Mouse (Mus musculus): ENCODE data around the gene Herc1. TPM values are rescaled to one million over a fixed set of nuclear protein-coding genes. Genes with fewer than 3 reads are reported as not detected.
A peak's percentile ranks its signal among the peaks of the same experiment; 100 is the strongest.
"Not testable (repeated sequence)": the region's sequence is repeated elsewhere in the genome, so short reads cannot be mapped to it uniquely, and the experiment has no call there.

The Herc1 gene
- polyA plus RNA-seq, 3 experiments from 2014 or later = 24.2 to 48.4 (median 41.9) TPM

DNA sequence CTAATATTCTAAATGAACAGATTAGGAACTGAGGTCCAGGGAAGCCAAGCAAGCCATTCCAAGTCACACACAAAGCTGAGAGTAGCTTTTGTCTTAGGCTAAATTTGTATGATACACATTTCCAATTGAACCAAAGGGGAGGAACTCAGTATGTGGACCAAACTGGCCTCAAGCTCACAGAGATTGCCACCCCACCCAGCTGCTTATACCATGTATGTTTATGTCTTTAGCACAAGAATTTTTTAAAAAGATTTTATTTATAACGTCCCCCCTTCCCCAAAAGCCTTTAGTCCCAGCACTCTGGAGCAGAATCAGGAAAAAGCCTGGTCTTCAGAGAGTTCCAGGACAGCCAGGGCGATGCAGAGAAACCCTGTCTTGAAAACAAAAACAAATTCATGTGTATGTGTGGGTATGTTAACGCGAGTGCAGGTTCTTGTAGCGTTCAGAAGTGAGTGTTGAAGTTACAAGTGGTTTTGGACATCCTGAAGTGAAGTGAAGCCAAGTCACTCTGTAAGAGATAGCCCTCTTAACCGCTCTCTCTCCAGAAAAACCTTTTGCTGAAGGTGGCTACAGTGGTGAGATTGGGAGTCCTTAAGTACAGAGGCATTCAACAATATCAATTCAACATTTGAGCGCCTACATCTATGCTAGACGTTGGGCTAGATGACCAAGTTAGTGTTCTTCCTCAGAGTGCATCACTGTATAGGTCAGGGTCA lies 948 bp upstream of the Herc1 start:
- no peak for ATAC-seq

GRCm38 (mm10) chr9:66350788-66351430 lies 659 bp downstream of the Herc1 start:
- ATAC-seq = peak; percentile 11

DNA sequence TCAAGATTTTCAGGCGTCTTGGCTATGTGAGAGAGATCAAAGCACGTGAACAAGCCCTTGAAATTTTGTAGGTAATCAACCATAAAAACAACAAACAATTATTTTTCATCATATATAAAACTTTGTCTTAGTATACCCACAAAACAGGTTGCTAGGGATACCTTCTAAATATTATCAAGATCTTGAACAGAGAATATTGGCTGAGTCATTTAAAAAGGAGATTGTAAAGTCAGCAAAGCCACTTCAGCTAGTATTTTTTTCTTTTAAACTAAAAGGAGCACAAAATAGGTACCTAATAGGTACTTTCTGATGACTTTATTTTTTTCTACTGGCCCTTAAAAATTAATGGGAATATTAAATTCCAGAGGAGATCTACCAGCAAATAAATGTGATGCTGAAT lies 2.5 kb downstream of the Herc1 start:
- no peak for ATAC-seq

GRCm38 (mm10) chr9:66359135-66359534 lies 8.9 kb downstream of the Herc1 start:
- ATAC-seq = no peak

- ATAC-seq = no peak
Observed at GRCm38 (mm10) chr9:66360143-66360690, 10.0 kb downstream of the Herc1 start.

GRCm38 (mm10) chr9:66368890-66369433 lies 18.7 kb downstream of the Herc1 start:
- peak; percentile 54 for ATAC-seq

GRCm38 (mm10) chr9:66370334-66370733 lies 20.1 kb downstream of the Herc1 start:
- ATAC-seq = no peak

DNA sequence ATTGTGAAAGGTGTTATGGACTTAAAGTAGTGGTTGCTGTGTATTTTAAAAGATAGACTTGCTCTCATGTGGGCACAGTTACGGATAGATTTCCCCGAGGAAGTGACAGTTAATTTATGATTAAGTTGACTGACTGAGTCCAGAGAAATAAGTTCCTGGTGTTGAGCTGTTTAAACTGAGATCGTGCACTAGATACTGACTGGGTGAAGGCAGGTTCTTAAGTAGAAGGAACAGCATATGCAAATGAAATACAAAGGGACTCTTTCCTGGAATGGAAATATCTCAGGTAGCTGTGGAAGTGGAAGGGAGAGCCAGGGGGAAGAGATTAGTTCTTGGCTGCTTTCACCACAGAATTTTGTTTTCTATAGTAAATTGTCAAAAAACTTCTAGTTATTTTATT lies 20.6 kb downstream of the Herc1 start:
- no peak for ATAC-seq

- ATAC-seq = no peak
Observed at GRCm38 (mm10) chr9:66373432-66373831, 23.2 kb downstream of the Herc1 start.

DNA sequence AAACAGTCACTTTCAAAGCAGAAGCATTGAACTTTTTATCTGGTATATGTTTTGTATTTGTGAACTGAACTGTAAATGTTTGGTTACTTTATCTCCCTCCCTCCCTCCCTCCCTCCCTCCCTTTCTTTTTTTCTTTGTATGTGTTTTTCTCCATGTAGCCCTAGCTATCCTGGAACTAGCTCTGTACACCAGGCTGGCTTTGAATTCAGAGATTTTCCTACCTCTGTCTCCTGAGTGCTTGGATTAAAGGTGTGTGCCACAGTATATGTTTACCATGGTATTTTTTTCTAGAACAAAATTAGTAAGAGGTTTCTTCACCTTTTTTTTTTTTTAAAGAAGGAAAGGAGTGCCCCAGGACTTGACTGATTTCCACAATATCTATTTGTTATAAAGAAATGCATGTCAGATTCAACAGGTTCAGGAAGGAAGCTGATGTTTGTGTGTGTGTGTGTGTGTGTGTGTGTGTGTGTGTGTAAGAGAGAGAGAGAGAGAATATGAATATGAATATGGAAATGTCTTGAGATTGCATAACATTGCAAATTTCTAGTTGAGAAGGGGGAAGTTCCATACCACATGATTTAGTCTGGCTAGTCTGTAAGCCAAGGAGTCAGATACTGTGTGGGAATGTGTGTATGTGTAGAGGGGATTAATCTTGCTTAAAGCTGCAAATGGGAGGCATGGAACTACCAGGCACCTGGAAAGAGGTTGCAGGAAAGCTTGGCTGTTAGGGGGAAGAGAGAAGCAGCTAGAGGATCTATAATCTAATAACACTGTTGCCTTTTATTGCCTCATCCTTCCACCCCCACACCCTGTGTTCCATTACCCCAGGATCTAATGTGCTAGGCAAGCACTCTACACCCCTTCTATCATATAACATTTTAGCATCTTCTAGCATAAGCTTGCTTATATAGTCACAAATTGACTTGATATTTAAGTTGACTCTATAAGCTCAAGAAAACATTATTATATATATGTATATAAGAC lies 24.5 kb downstream of the Herc1 start:
- peak; percentile 41 for ATAC-seq

GRCm38 (mm10) chr9:66383417-66383816 lies 33.2 kb downstream of the Herc1 start:
- no peak for ATAC-seq

GRCm38 (mm10) chr9:66390338-66390737 lies 40.1 kb downstream of the Herc1 start:
- not testable (repeated sequence) for ATAC-seq

GRCm38 (mm10) chr9:66393304-66393703 lies 43.1 kb downstream of the Herc1 start:
- ATAC-seq = no peak

- ATAC-seq = no peak
Observed at GRCm38 (mm10) chr9:66423492-66423891, 73.2 kb downstream of the Herc1 start.

- no peak for ATAC-seq
Observed at GRCm38 (mm10) chr9:66440007-66440406, 89.8 kb downstream of the Herc1 start.

GRCm38 (mm10) chr9:66448253-66448652 lies 98.0 kb downstream of the Herc1 start:
- no peak for ATAC-seq

GRCm38 (mm10) chr9:66465087-66465486 lies 114.8 kb downstream of the Herc1 start:
- ATAC-seq = no peak

DNA sequence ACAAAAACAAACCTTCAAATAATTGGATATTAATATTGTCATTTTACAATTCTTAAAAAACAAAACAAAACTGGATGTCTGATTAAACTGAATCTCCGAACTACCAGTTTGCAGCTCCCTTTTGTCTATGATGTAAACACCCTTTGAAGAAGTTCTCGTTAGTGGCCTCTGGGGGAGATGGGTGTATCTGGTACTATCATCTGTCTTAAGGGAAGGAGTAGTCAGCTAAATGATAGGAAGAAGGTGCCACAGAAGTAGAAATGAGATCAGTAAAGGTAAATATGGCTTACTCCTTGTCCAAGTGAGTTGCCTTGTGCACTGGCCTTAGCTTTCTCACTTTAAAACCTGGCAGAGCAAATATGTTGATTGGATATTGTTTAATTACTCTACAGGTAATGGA lies 127.5 kb downstream of the Herc1 start:
- ATAC-seq = no peak

DNA sequence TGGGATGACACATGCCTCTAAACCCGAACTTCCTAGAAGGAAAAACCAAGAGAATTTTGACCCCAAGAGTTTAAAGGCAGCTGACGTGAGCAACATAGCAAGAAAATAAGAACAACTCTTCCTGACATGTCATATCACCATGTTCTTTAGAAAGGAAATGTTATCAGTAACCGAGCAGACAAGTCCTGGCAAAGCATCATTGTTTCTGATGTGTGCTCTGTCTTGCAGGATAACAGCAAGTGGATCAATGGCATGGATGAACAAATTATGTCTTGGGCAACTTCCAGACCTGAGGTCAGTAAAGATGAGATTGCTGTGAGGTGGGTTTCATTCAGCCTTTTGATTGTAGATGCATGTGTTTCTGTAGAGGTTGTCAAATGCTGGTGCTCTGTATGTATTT lies 133.2 kb downstream of the Herc1 start:
- no peak for ATAC-seq

DNA sequence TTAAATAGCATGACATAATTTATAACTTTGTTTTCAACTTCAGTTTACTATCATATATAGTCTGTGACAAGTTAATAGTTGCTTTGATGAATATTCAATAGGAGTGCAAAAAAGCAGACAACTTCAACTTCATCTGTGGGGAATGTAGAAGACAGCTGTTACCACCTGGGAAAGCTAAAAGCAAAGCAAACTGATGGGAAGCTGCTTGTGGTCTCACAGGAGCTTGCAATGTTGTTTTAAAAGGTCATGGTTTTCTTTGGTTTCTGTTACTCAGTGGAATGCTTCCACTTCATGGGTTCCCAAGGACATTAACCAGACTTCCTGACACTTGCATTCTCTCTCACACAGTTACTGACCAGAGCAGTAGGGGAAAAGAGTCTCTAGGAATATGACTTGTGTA lies 138.5 kb downstream of the Herc1 start:
- ATAC-seq = no peak

DNA sequence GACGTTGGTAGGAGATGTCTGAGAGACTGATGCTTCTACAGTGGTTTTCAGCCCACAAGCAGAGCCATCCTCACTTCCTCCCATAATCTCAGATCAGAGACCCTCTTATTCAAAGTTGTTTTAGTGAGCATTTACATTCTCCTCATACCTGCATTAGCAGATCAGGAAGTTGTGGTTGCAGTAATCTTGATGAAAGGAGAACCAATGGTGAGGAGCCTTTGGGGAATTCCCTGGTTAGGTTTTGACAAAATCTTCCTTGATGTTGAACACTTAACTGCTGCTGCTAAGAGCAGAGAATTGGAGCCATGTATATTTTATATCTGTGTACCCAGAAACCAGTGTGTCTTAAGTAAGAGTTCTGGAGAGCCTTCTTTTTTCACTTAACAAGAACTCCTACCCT lies 142.1 kb downstream of the Herc1 start:
- ATAC-seq = peak; percentile 99

- no peak for ATAC-seq
Observed at GRCm38 (mm10) chr9:66493992-66494391, 143.7 kb downstream of the Herc1 start.

DNA sequence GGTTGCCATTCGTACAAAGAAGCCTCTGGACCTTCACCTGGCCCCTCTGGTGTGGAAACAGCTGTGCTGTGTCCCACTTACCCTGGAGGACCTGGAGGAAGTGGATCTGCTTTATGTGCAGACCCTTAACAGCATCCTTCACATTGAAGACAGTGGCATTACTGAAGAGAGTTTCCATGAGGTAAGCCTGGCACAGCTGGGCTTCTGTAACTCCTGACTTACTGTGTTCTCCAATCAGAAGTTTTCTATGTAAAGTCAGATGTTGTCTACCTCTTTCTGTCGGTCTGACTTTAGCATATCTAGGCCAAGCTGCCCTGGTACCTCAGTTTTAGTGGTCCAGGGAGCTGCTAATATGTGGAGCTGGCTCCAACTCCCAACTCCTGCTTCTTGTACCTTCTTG lies 151.0 kb downstream of the Herc1 start:
- no peak for ATAC-seq
